Mouse (Mus musculus): ENCODE data around the gene Mapre1.
A peak's percentile ranks its signal among the peaks of the same experiment; 100 is the strongest.

DNA sequence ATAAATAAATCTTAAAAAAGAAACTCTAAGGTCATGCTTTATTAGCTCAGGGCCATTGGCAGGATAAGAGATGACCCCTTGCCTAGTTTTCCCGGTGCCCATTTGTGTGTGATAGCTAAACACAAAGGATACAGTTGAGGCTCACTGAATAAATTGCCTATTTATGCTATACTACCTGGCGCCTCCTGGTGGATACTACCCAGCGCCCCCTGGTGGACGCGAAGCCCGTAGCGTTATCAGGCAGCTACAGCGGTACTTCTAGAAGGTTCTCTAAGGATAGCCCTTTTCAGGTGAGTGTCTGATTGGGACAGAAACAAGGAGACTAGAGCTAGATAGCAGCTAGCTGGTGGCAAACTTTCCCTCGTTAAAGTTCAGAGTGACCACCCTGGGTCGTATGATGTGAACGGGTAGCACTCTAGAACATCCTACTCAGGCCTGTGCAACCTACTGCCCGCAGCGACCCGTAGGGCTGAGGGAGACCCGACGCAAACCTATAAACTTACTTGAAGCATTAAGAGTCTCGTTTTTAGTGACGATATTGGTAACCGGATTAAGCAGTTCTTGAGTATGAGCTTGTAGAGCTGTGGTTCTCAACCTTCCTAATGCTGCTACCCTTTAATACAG lies 46.5 kb upstream of the Mapre1 start:
- TF ChIP-seq POLR2A (IDR thresholded peaks at IDR 0.05; ENCODE audit: control insufficient read depth, extremely low read depth, insufficient read depth, low read length, poor library complexity) (no peak), CTCF (IDR thresholded peaks at IDR 0.05; ENCODE audit: borderline replicate concordance, control insufficient read depth, extremely low read depth, insufficient read depth, low read length, poor library complexity) (peak; percentile 81)
